Mouse (Mus musculus): ENCODE measurements at regions not wholly inside any gene's neighbourhood (a gene's known extent, or its start where the extent isn't known, plus 50 kb on each side); places are given as distances from the start of the nearest gene placed in this dataset.
A peak's percentile ranks its signal among the peaks of the same experiment; 100 is the strongest.

DNA sequence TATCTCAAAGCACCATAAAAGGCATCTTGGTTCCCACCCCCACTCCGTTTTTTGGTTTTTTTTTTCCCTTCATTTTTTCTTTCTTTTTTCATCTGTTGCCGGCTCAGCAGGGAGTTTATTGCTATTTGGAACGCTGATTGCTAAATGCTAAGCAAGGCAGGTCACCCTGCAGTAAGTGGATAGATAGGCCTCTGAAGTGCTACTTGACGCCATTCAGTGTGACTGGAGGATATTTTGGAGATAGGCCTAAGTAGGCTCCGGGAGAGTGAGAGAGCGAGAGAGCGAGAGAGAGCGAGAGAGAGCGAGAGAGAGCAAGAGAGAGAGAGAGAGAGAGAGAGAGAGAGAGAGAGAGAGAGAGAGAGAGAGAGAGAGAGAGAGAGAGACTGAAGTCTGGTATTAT is 90.3 kb upstream of the Lsm14a start:
- WGBS = 62% methylated on average over 9 of the region's 9 CpGs
- no peak overlapping the region for H3K4me2 ChIP-seq (replicated peaks)
- no peaks in the 10 kb centered on the region; the same call in none of the 2 replicates for H3K9me3 ChIP-seq
- H3K4me1 ChIP-seq = no peaks in the 10 kb centered on the region
- H3K4me3 ChIP-seq = no peak overlapping the region
- H3K9ac ChIP-seq = no peak overlapping the region
- no peak overlapping the region for H3K27ac ChIP-seq
- no peak for ATAC-seq (ENCODE audit: low FRiP score, low read depth)
- H3K36me3 ChIP-seq = no peaks in the 10 kb centered on the region
- no peaks in the 10 kb centered on the region for H3K27me3 ChIP-seq (replicated peaks)

GRCm38 (mm10) chr7:34480771-34481170 is 87.7 kb upstream of the Lsm14a start:
- WGBS = 73% methylated on average over 5 of the region's 5 CpGs
- H3K4me2 ChIP-seq (replicated peaks) = no peak overlapping the region
- no peaks in the 10 kb centered on the region for H3K27me3 ChIP-seq (replicated peaks)
- no peak overlapping the region for H3K4me3 ChIP-seq
- ATAC-seq (ENCODE audit: low FRiP score, low read depth) = no peak
- no peaks in the 10 kb centered on the region; the same call in none of the 2 replicates for H3K9me3 ChIP-seq
- H3K27ac ChIP-seq = no peak overlapping the region
- no peaks in the 10 kb centered on the region for H3K36me3 ChIP-seq
- H3K9ac ChIP-seq = no peak overlapping the region
- H3K4me1 ChIP-seq = no peaks in the 10 kb centered on the region

GRCm38 (mm10) chr7:34471003-34471402 is 77.9 kb upstream of the Lsm14a start:
- no peaks in the 10 kb centered on the region for H3K27me3 ChIP-seq (replicated peaks)
- 38% methylated on average over 14 of the region's 14 CpGs for WGBS
- no peak overlapping the region for H3K27ac ChIP-seq
- H3K9me3 ChIP-seq = no peaks in the 10 kb centered on the region
- no peaks in the 10 kb centered on the region for H3K36me3 ChIP-seq
- H3K4me2 ChIP-seq (replicated peaks) = peak overlapping the region; percentile 42
- ATAC-seq (ENCODE audit: low FRiP score, low read depth) = no peak
- H3K4me3 ChIP-seq = no peak overlapping the region
- H3K9ac ChIP-seq = no peak overlapping the region
- no peaks in the 10 kb centered on the region for H3K4me1 ChIP-seq

DNA sequence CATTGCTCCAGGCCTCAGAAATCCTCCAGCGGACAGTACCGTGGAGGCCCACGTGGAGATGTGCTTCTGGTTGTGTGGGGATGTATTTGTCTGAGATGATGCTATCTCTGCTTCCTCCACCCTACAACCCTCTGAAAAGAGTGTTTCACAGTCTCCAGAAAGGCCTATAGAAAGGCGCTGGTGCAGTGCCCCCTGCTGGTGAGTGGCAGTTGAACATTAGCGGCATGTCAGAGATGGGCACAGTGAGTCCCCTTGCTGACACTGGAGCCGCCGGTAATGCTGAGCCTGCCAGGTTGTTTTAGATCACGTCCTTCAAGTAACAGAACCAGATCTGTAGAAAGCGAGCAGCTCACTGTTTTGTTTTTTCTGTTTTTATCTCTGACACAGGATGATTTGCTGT is 69.0 kb upstream of the Lsm14a start:
- H3K4me2 ChIP-seq (replicated peaks) = no peak overlapping the region
- H3K36me3 ChIP-seq = no peaks in the 10 kb centered on the region
- no peak for ATAC-seq (ENCODE audit: low FRiP score, low read depth)
- no peaks in the 10 kb centered on the region for H3K4me1 ChIP-seq
- no peak overlapping the region for H3K27ac ChIP-seq
- H3K4me3 ChIP-seq = no peak overlapping the region
- H3K27me3 ChIP-seq (replicated peaks) = no peaks in the 10 kb centered on the region
- H3K9me3 ChIP-seq = no peaks in the 10 kb centered on the region
- 65% methylated on average over 9 of the region's 9 CpGs for WGBS
- no peak overlapping the region for H3K9ac ChIP-seq

GRCm38 (mm10) chr7:34459834-34460495 is 66.8 kb upstream of the Lsm14a start:
- H3K4me1 ChIP-seq = no peaks in the 10 kb centered on the region
- H3K36me3 ChIP-seq = no peaks in the 10 kb centered on the region
- no peak overlapping the region for H3K4me2 ChIP-seq (replicated peaks)
- 86% methylated on average over 3 of the region's 3 CpGs for WGBS
- H3K4me3 ChIP-seq = no peak overlapping the region
- H3K9me3 ChIP-seq = no peaks in the 10 kb centered on the region
- no peak overlapping the region for H3K27ac ChIP-seq
- no peak for ATAC-seq (ENCODE audit: low FRiP score, low read depth)
- H3K27me3 ChIP-seq (replicated peaks) = no peaks in the 10 kb centered on the region
- H3K9ac ChIP-seq = no peak overlapping the region

DNA sequence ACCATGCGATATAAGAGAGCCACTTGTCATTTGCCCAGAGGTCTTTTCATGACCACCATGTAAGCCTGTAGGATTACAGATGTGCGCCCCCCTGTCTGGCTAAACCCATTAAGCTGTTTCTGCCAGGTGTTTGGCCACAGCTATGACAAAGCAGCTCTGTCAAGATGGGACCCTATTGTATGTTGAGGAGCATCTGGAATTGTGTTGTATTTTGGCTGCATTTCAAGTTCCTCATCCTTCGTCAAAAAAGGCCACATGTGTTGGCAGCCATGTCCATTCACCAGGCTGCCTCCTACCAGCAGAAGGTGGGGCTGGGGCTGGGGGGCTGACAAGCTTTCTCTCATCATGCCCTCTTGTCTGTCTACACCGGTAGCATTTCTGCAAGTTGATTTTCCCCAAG is 65.7 kb upstream of the Lsm14a start:
- H3K9me3 ChIP-seq = no peaks in the 10 kb centered on the region
- no peaks in the 10 kb centered on the region for H3K27me3 ChIP-seq (replicated peaks)
- no peaks in the 10 kb centered on the region for H3K36me3 ChIP-seq
- 92% methylated on average over 4 of the region's 4 CpGs for WGBS
- H3K9ac ChIP-seq = no peak overlapping the region
- H3K4me1 ChIP-seq = no peaks in the 10 kb centered on the region
- H3K4me3 ChIP-seq = no peak overlapping the region
- no peak for ATAC-seq (ENCODE audit: low FRiP score, low read depth)
- H3K4me2 ChIP-seq (replicated peaks) = no peak overlapping the region
- no peak overlapping the region for H3K27ac ChIP-seq

- H3K4me3 ChIP-seq = no peak overlapping the region
- no peak overlapping the region for H3K9ac ChIP-seq
- WGBS = 85% methylated on average over 2 of the region's 2 CpGs
- no peaks in the 10 kb centered on the region for H3K9me3 ChIP-seq
- H3K27ac ChIP-seq = no peak overlapping the region
- H3K27me3 ChIP-seq (replicated peaks) = no peaks in the 10 kb centered on the region
- H3K4me1 ChIP-seq = no peaks in the 10 kb centered on the region
- H3K36me3 ChIP-seq = no peaks in the 10 kb centered on the region
- no peak overlapping the region for H3K4me2 ChIP-seq (replicated peaks)
- no peak for ATAC-seq (ENCODE audit: low FRiP score, low read depth)
These were observed 55.2 kb upstream of the Lsm14a start for GRCm38 (mm10) chr7:34448364-34448763.

- Histone ChIP-seq H3K4me1 (no peaks in the 10 kb centered on the region), H3K9me3 (no peaks in the 10 kb centered on the region), H3K27ac (no peak overlapping the region), H3K4me3 (no peak overlapping the region), H3K4me2 (replicated peaks) (no peak overlapping the region), H3K9ac (no peak overlapping the region), H3K36me3 (no peaks in the 10 kb centered on the region), H3K27me3 (replicated peaks) (no peaks in the 10 kb centered on the region)
- 46% methylated on average over 17 of the region's 17 CpGs for WGBS
- ATAC-seq (ENCODE audit: low FRiP score, low read depth) = no peak
These were observed 51.1 kb upstream of the Lsm14a start for GRCm38 (mm10) chr7:34444263-34444662.
